Mouse (Mus musculus): ENCODE measurements at regions not wholly inside any gene's neighbourhood (a gene's known extent, or its start where the extent isn't known, plus 50 kb on each side); places are given as distances from the start of the nearest gene placed in this dataset.
A peak's percentile ranks its signal among the peaks of the same experiment; 100 is the strongest.

- DNase-seq (ENCODE audit: low spot score in 2 of 2): no peak
- no peak for TF ChIP-seq CTCF (conservative IDR thresholded peaks at IDR 0.05)
- Histone ChIP-seq H3K4me3 (no peak overlapping the region), H3K27ac (no peak overlapping the region)
These were observed 547.8 kb downstream of the Tmem132b start for GRCm38 (mm10) chr5:126079281-126079838.

GRCm38 (mm10) chr5:126088251-126088914 lies 556.8 kb downstream of the Tmem132b start:
- TF ChIP-seq CTCF (conservative IDR thresholded peaks at IDR 0.05): no peak
- Histone ChIP-seq H3K27ac (no peak overlapping the region), H3K4me3 (no peak overlapping the region)
- DNase-seq (ENCODE audit: low spot score in 2 of 2): no peak

- DNase-seq (ENCODE audit: low spot score in 2 of 2): no peak
- Histone ChIP-seq H3K27ac (no peak overlapping the region), H3K4me3 (no peak overlapping the region)
- TF ChIP-seq CTCF (conservative IDR thresholded peaks at IDR 0.05): peak; percentile 54
These were observed 561.6 kb downstream of the Tmem132b start for GRCm38 (mm10) chr5:126093196-126093595.

GRCm38 (mm10) chr5:126096616-126097261 lies 565.2 kb downstream of the Tmem132b start:
- no peak overlapping the region for H3K27ac ChIP-seq
- H3K4me3 ChIP-seq: no peak overlapping the region
- peak; percentile 71 for TF ChIP-seq CTCF (conservative IDR thresholded peaks at IDR 0.05)
- peak in 1 of 2 experiments; percentile 13 for DNase-seq (ENCODE audit: low spot score in 2 of 2)

GRCm38 (mm10) chr5:126097262-126097628 lies 565.7 kb downstream of the Tmem132b start:
- no peak overlapping the region for H3K4me3 ChIP-seq
- TF ChIP-seq CTCF (conservative IDR thresholded peaks at IDR 0.05): no peak
- H3K27ac ChIP-seq: no peak overlapping the region
- DNase-seq (ENCODE audit: low spot score in 2 of 2): no peak

DNA sequence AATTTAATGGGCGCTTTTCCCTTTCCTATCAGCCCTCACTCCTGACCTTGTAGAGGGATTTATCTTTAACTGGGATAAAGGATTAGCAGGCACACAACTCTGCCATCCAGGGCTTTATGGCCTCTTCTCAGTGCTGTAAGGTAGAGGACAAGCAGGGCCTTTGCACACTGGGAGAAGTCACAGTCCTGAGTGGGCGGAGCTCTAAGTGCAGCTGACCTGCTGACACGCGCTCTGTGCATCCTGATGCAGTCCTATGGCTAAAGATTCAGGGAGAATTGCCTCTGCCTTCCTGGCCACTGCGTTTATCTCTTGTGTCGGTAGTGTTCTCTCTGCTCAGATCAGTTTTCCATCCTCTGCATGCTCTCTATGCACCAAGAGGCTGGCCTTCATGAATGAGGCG lies 566.9 kb downstream of the Tmem132b start:
- no peak overlapping the region for H3K4me3 ChIP-seq
- TF ChIP-seq CTCF (conservative IDR thresholded peaks at IDR 0.05): no peak
- DNase-seq (ENCODE audit: low spot score in 2 of 2): no peak
- H3K27ac ChIP-seq: no peak overlapping the region

DNA sequence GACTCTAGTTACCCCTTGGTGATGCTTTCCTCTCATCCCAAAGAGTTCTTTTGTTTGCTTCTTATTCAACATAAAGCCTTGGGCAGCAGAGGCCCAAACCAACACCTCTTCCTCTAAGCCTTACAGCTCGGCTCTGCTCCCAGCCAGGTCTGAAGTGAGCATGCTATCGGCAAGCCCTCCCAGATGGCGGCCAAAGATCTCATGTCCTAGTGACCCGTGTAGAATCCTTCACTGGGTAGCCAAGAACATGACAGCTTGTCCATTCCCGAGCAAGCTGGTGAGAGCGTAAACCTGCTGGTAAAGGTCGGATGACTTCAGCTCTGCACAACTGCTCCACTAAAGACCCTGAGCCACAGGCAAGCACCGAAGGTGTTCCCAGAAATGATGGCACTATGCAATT lies 568.4 kb downstream of the Tmem132b start:
- H3K27ac ChIP-seq: no peak overlapping the region
- TF ChIP-seq CTCF (conservative IDR thresholded peaks at IDR 0.05): no peak
- DNase-seq (ENCODE audit: low spot score in 2 of 2): no peak
- no peak overlapping the region for H3K4me3 ChIP-seq

- Histone ChIP-seq H3K4me3 (no peak overlapping the region), H3K27ac (no peak overlapping the region)
- no peak for TF ChIP-seq CTCF (conservative IDR thresholded peaks at IDR 0.05)
- DNase-seq (ENCODE audit: low spot score in 2 of 2): no peak
These were observed 572.9 kb downstream of the Tmem132b start for GRCm38 (mm10) chr5:126104464-126104863.

DNA sequence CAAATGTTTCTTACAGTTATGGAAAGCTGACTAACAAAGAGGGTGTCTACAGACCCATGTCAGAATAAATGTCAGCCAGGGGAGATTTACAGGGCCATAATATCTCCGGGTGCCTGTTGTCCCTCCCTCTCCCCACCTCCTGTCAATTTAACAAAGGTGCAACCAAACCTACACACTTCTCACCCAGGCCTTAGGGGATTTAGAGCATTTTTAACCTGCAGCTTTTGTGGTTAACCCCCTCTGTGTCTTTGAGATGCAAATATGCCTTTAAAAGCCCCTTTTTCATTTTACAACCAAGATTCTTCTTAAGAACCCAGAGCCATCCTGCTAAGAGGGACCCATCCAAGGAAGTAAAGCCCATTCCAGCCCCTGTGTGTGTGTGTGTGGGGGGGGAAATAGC lies 573.3 kb downstream of the Tmem132b start:
- Histone ChIP-seq H3K27ac (no peak overlapping the region), H3K4me3 (no peak overlapping the region)
- TF ChIP-seq CTCF (conservative IDR thresholded peaks at IDR 0.05): no peak
- no peak for DNase-seq (ENCODE audit: low spot score in 2 of 2)

- H3K27ac ChIP-seq: no peak overlapping the region
- H3K4me3 ChIP-seq: no peak overlapping the region
- no peak for TF ChIP-seq CTCF (conservative IDR thresholded peaks at IDR 0.05)
- DNase-seq (ENCODE audit: low spot score in 2 of 2): no peak
These were observed 573.9 kb downstream of the Tmem132b start for GRCm38 (mm10) chr5:126105446-126105845.

DNA sequence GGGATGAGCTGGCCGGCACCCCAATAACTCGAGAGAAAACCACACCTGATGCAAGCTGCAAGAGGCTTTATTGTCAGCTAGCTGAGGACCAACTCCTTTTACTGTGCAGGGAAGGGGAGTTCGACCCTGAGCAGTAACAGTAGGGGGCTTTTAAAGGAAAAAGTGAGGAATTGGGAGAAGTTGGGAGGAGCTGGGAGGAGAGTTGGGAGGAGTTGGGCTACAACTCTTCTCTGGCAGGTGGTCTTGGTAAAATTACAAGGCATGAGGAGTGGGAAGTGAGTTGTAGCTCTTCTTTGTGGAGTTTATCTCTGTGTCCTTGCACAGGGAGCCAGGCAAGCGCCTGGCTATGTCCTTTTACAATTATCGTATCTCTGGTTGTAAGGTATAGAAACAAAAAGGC lies 575.4 kb downstream of the Tmem132b start:
- no peak for TF ChIP-seq CTCF (conservative IDR thresholded peaks at IDR 0.05)
- Histone ChIP-seq H3K4me3 (no peak overlapping the region), H3K27ac (no peak overlapping the region)

DNA sequence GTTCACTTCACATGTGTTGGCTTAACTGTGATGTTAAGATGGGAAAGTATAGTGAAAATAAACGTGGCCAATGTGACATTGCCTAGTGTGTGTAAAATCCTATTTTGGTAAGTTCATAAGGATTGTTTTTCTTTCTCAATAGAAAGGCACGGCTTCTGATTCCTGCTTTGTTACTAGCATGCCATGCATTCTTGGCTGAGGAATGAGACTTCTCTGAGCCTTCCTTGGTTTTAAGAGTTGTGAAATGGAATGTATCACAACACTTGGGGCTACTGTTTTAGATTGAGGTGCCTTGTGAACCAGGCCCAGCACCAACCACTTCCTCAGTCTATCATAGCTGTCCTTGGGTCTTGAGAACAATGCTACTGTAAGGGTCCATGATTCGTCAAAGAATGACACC lies 577.3 kb downstream of the Tmem132b start:
- no peak for DNase-seq (ENCODE audit: low spot score in 2 of 2)
- no peak overlapping the region for H3K4me3 ChIP-seq
- TF ChIP-seq CTCF (conservative IDR thresholded peaks at IDR 0.05): no peak
- H3K27ac ChIP-seq: no peak overlapping the region

More for the DNA sequence above, 575.4 kb downstream of the Tmem132b start:
- no peak for DNase-seq (ENCODE audit: low spot score in 2 of 2)

- no peak for TF ChIP-seq CTCF (conservative IDR thresholded peaks at IDR 0.05)
- DNase-seq (ENCODE audit: low spot score in 2 of 2): no peak
- Histone ChIP-seq H3K27ac (no peak overlapping the region), H3K4me3 (no peak overlapping the region)
These were observed 585.7 kb downstream of the Tmem132b start for GRCm38 (mm10) chr5:126117291-126117690.
